Mouse (Mus musculus): Measurements from ENCODE around the gene Acsf3.

- TF ChIP-seq CTCF (IDR thresholded peaks at IDR 0.05; ENCODE audit: borderline replicate concordance, insufficient read depth, low read length) (no peak), POLR2A (IDR thresholded peaks at IDR 0.05; ENCODE audit: low read depth, low read length) (no peak)
Observed at GRCm38 (mm10) chr8:122844161-122844560, 68.9 kb downstream of the Acsf3 start.
